Comparison of ENCODE assay signal across 8 mouse cellular contexts in the genomic region with DNA sequence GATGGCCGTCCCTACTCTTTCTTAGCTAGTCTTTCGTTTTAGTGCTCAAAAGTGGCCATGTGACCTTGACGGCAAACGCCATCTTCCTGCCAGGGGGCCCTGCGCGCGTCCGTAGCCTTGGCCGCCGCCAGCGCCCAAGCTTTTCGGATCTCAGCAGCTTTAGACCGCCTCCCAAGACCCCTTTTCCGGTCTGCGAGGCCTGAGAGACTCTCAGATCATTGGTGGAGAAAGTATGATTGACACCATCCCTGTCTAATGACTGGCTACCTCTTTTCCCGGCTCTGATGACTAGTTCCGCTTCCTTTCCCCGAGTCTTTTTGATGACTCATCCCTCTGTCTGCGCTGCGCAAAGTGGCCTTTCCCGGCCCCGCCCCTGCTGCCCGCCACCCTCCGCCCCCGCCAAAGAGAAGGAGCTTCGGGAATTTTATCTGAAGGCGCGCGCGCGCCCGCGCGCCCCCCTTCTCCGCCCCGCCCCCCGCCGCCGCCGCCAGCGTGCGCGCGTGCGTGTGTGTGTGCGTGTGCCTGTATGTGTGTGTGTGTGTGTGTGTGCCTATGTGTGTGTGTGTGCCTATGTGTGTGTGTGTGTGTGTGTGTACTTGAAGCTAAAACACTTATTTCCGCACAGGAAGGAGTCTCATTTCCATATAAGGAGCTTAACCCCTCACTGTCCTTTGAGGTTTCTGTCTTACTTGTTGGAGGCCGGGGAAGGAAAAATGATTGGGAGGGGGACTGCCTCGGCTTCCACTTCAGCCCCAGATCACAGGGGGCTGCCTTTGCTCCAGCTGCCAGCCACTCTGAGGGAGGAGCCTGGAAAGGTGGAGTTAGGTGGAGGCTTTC. TPM values are rescaled to one million over a fixed set of nuclear protein-coding genes. Genes with fewer than 3 reads are reported as not detected.
DNase-seq lines count a peak whose midpoint lies in the region; ATAC-seq lines count a peak whose summit lies in the region.

No protein-coding gene starts in this region.

- H3K4me1 ChIP-seq in heart, embryonic 14.5 days (ENCODE audit: control insufficient read depth in 2 of 2, insufficient read depth in 2 of 2, low read length in 2 of 2) = peaks cover 0 to 5% of the 10 kb centered on the region in 2 experiments; a peak in 1 of 4 replicates
- peaks cover 13% of the 10 kb centered on the region for H3K4me1 ChIP-seq in liver, embryonic 13.5 days (replicated peaks)
- no peaks in the 10 kb centered on the region for H3K4me1 ChIP-seq in stomach, embryonic 16.5 days (ENCODE audit: control insufficient read depth, insufficient read depth, low read length)

- peak; percentile 91 for ATAC-seq in CD4-positive, CD25-positive, alpha-beta regulatory T cell, adult 4 months
- peak; percentile 97 for ATAC-seq in heart, embryonic 14.5 days (ENCODE audit: insufficient number of reproducible peaks, insufficient read depth, low FRiP score, low read depth)
- ATAC-seq in liver, embryonic 13.5 days (ENCODE audit: low read depth) = peak; percentile 98
- peak; percentile 96 for ATAC-seq in stomach, embryonic 16.5 days (ENCODE audit: insufficient read depth, low FRiP score)

- peak overlapping the region; percentile 91 to 96 for H3K27ac ChIP-seq in heart, embryonic 14.5 days (replicated peaks in 1 of 2; ENCODE audit: control insufficient read depth in 1 of 2, insufficient read depth in 1 of 2, low read depth in 2 of 2, low read length in 2 of 2)
- peak overlapping the region; percentile 86 for H3K27ac ChIP-seq in liver, embryonic 13.5 days
- peak overlapping the region; percentile 95 for H3K27ac ChIP-seq in stomach, embryonic 16.5 days (ENCODE audit: low read length)

- H3K4me2 ChIP-seq in heart, embryonic 14.5 days (ENCODE audit: low read length) = peak overlapping the region; percentile 63
- H3K4me2 ChIP-seq in liver, embryonic 13.5 days = peak overlapping the region; percentile 74
- peak overlapping the region; percentile 64 for H3K4me2 ChIP-seq in stomach, embryonic 16.5 days (ENCODE audit: low read depth, low read length)

- H3K4me3 ChIP-seq in heart, embryonic 14.5 days (ENCODE audit: control insufficient read depth in 1 of 2, insufficient read depth in 1 of 2, low read depth in 1 of 2, low read length in 2 of 2) = peak overlapping the region; percentile 33 to 53
- H3K4me3 ChIP-seq in liver, embryonic 13.5 days (replicated peaks) = peak overlapping the region; percentile 58
- H3K4me3 ChIP-seq in stomach, embryonic 16.5 days (replicated peaks; ENCODE audit: low read length) = peak overlapping the region; percentile 43

- DNase-seq in c-Kit-negative CD71-positive TER-119-positive erythroid progenitor cells, embryonic 14.5 days (ENCODE audit: low read depth, low spot score) = peak; percentile 88
- peak; percentile 93 for DNase-seq in fibroblast of lung, adult 2 months (ENCODE audit: low read depth)
- DNase-seq in kidney, postnatal 14 days = peak; percentile 92
- peak; percentile 81 for DNase-seq in liver, embryonic 13.5 days
- peak; percentile 77 for DNase-seq in neural tube, embryonic 10.5 days (ENCODE audit: extremely low spot score, low spot score)

- no peaks in the 10 kb centered on the region for H3K9me3 ChIP-seq in heart, embryonic 14.5 days (ENCODE audit: control insufficient read depth, low read length)
- H3K9me3 ChIP-seq in liver, embryonic 13.5 days (replicated peaks) = no peaks in the 10 kb centered on the region
- no peaks in the 10 kb centered on the region for H3K9me3 ChIP-seq in stomach, embryonic 16.5 days (replicated peaks; ENCODE audit: control insufficient read depth, low read length)

- WGBS in heart, embryonic 14.5 days = 14% methylated on average over 41 of the region's 49 CpGs
- WGBS in liver, embryonic 13.5 days (ENCODE audit: insufficient replicate concordance) = 15% methylated on average over 45 of the region's 49 CpGs
- WGBS in stomach, embryonic 16.5 days = 15% methylated on average over 42 of the region's 49 CpGs

- H3K36me3 ChIP-seq in heart, embryonic 14.5 days (ENCODE audit: control insufficient read depth, insufficient read depth, low read length) = no peaks in the 10 kb centered on the region
- no peaks in the 10 kb centered on the region for H3K36me3 ChIP-seq in liver, embryonic 13.5 days
- no peaks in the 10 kb centered on the region for H3K36me3 ChIP-seq in stomach, embryonic 16.5 days (ENCODE audit: control insufficient read depth, insufficient read depth, low read length)

- no peaks in the 10 kb centered on the region for H3K27me3 ChIP-seq in heart, embryonic 14.5 days (ENCODE audit: control insufficient read depth, insufficient read depth, low read length)
- no peaks in the 10 kb centered on the region for H3K27me3 ChIP-seq in liver, embryonic 13.5 days
- no peaks in the 10 kb centered on the region for H3K27me3 ChIP-seq in stomach, embryonic 16.5 days (ENCODE audit: control insufficient read depth, insufficient read depth, low read length)

- H3K9ac ChIP-seq in heart, embryonic 14.5 days (ENCODE audit: low read length) = peak overlapping the region; percentile 68
- H3K9ac ChIP-seq in liver, embryonic 13.5 days = peak overlapping the region; percentile 73
- peak overlapping the region; percentile 71 for H3K9ac ChIP-seq in stomach, embryonic 16.5 days (ENCODE audit: low read length)

RNA-seq across cellular contexts. Expression of a gene that starts 33.6 kb away (rescaled TPM):
- polyA plus RNA-seq in CD4-positive, CD25-positive, alpha-beta regulatory T cell, adult 4 months (2017; shearing (Covaris generic)) = under 1 TPM; 0.11 to 0.37 TPM
- polyA plus RNA-seq in heart, embryonic 14.5 days (2014; fragmentation: Nextera tagmentation; extraction: Ambion mirVana) = 2.5 and 2.9 TPM in 2 replicates
- polyA plus RNA-seq in liver, embryonic 13.5 days (2015; fragmentation: Nextera tagmentation; extraction: Ambion mirVana) = 0.14 and 0.21 TPM in 2 replicates
- 7.3 and 7.7 TPM in 2 replicates for polyA plus RNA-seq in stomach, embryonic 16.5 days (2015; fragmentation: Nextera tagmentation; extraction: Ambion mirVana)

RNA-seq across cellular contexts. Expression of a gene that starts 43.6 kb away (rescaled TPM):
- not detected for polyA plus RNA-seq in CD4-positive, CD25-positive, alpha-beta regulatory T cell, adult 4 months (2017; shearing (Covaris generic))
- polyA plus RNA-seq in heart, embryonic 14.5 days (2014; fragmentation: Nextera tagmentation; extraction: Ambion mirVana) = not detected in 2 replicates
- 50.0 and 53.6 TPM in 2 replicates for polyA plus RNA-seq in liver, embryonic 13.5 days (2015; fragmentation: Nextera tagmentation; extraction: Ambion mirVana)
- polyA plus RNA-seq in stomach, embryonic 16.5 days (2015; fragmentation: Nextera tagmentation; extraction: Ambion mirVana) = 28.1 and 31.6 TPM in 2 replicates

RNA-seq across cellular contexts. Expression of a gene that starts 58.8 kb away (rescaled TPM):
- polyA plus RNA-seq in CD4-positive, CD25-positive, alpha-beta regulatory T cell, adult 4 months (2017; shearing (Covaris generic)) = 10 to 100 TPM; 72.2 to 98.1 TPM
- polyA plus RNA-seq in heart, embryonic 14.5 days (2014; fragmentation: Nextera tagmentation; extraction: Ambion mirVana) = 25.9 and 29.2 TPM in 2 replicates
- polyA plus RNA-seq in liver, embryonic 13.5 days (2015; fragmentation: Nextera tagmentation; extraction: Ambion mirVana) = 18.4 and 21.1 TPM in 2 replicates
- 30.3 and 30.9 TPM in 2 replicates for polyA plus RNA-seq in stomach, embryonic 16.5 days (2015; fragmentation: Nextera tagmentation; extraction: Ambion mirVana)

Comparison
In these comparisons a context has a peak if more than half of its experiments do, and no peak if none do; other contexts are left out.
1. Peak in every context shown above with its lines: DNase-seq, ATAC-seq, H3K4me3 ChIP-seq and H3K27ac ChIP-seq.
2. RNA of a gene that starts 43.6 kb away (polyA plus RNA-seq): 50.0 to 53.6 TPM in liver, embryonic 13.5 days and 28.1 to 31.6 TPM in stomach, embryonic 16.5 days; not detected in CD4-positive, CD25-positive, alpha-beta regulatory T cell, adult 4 months and not detected in heart, embryonic 14.5 days; every median in the first group is over 10 times any median in the second.